Mouse (Mus musculus) cerebellum, postnatal 36 days (tissue): ENCODE results near the gene Ank3.
A peak's percentile ranks its signal among the peaks of the same experiment; 100 is the strongest.
"Not testable (repeated sequence)": the region's sequence is repeated elsewhere in the genome, so short reads cannot be mapped to it uniquely, and the experiment has no call there.

Source experiments
- DNase-seq, 2 experiments: peaks; one replicate each; pipeline ENCODE4 v3.0.0; 2021 to 2022; ENCODE audit warnings: mixed read lengths in 2 of 2

Gene Ank3

GRCm38 (mm10) chr10:69910726-69911125 is 512.2 kb downstream of the Ank3 start:
- DNase-seq, result not testable (repeated sequence)

- DNase-seq, result no peak
Measured at GRCm38 (mm10) chr10:69915566-69915965, 517.0 kb downstream of the Ank3 start.

GRCm38 (mm10) chr10:69916205-69916604 is 517.6 kb downstream of the Ank3 start:
- DNase-seq, result no peak

GRCm38 (mm10) chr10:69916689-69917435 is 518.3 kb downstream of the Ank3 start:
- DNase-seq, result peak; percentile 26 to 42

GRCm38 (mm10) chr10:69917711-69918110 is 519.1 kb downstream of the Ank3 start:
- DNase-seq, result no peak

GRCm38 (mm10) chr10:69918461-69919151 is 520.0 kb downstream of the Ank3 start:
- DNase-seq, result no peak

- no peak for DNase-seq
Measured at GRCm38 (mm10) chr10:69919152-69919492, 520.5 kb downstream of the Ank3 start.

- peak; percentile 27 to 59 for DNase-seq
Measured at GRCm38 (mm10) chr10:69919746-69920145, 521.2 kb downstream of the Ank3 start.

GRCm38 (mm10) chr10:69922076-69922475 is 523.5 kb downstream of the Ank3 start:
- DNase-seq, result no peak

GRCm38 (mm10) chr10:69923801-69924200 is 525.2 kb downstream of the Ank3 start:
- DNase-seq, result no peak

- peak; percentile 63 to 65 for DNase-seq
Measured at GRCm38 (mm10) chr10:69924321-69924720, 525.7 kb downstream of the Ank3 start.

GRCm38 (mm10) chr10:69924845-69925244 is 526.3 kb downstream of the Ank3 start:
- no peak for DNase-seq

- no peak for DNase-seq
Measured at GRCm38 (mm10) chr10:69925285-69926157, 526.9 kb downstream of the Ank3 start.

GRCm38 (mm10) chr10:69926158-69926882 is 527.7 kb downstream of the Ank3 start:
- DNase-seq, result no peak

GRCm38 (mm10) chr10:69927012-69927411 is 528.4 kb downstream of the Ank3 start:
- DNase-seq, result no peak

- no peak for DNase-seq
Measured at GRCm38 (mm10) chr10:69928358-69928757, 529.8 kb downstream of the Ank3 start.

- DNase-seq, result no peak
Measured at GRCm38 (mm10) chr10:69930503-69930902, 531.9 kb downstream of the Ank3 start.

- DNase-seq, result no peak
Measured at GRCm38 (mm10) chr10:69936443-69937067, 538.0 kb downstream of the Ank3 start.

GRCm38 (mm10) chr10:69937291-69937921 is 538.8 kb downstream of the Ank3 start:
- no peak for DNase-seq

GRCm38 (mm10) chr10:69939144-69939543 is 540.6 kb downstream of the Ank3 start:
- no peak for DNase-seq

GRCm38 (mm10) chr10:69939966-69940365 is 541.4 kb downstream of the Ank3 start:
- DNase-seq, result no peak

- no peak for DNase-seq
Measured at GRCm38 (mm10) chr10:69941001-69941400, 542.4 kb downstream of the Ank3 start.
